Mouse (Mus musculus) right cerebral cortex, postnatal 4 days (tissue): ENCODE measurements around the gene March5.
"Not testable (repeated sequence)": the region's sequence is repeated elsewhere in the genome, so short reads cannot be mapped to it uniquely, and the experiment has no call there.

Source experiments
- DNase-seq: peaks from one replicate; pipeline ENCODE4 v3.0.0-alpha.2; 2022

The March5 gene

DNA sequence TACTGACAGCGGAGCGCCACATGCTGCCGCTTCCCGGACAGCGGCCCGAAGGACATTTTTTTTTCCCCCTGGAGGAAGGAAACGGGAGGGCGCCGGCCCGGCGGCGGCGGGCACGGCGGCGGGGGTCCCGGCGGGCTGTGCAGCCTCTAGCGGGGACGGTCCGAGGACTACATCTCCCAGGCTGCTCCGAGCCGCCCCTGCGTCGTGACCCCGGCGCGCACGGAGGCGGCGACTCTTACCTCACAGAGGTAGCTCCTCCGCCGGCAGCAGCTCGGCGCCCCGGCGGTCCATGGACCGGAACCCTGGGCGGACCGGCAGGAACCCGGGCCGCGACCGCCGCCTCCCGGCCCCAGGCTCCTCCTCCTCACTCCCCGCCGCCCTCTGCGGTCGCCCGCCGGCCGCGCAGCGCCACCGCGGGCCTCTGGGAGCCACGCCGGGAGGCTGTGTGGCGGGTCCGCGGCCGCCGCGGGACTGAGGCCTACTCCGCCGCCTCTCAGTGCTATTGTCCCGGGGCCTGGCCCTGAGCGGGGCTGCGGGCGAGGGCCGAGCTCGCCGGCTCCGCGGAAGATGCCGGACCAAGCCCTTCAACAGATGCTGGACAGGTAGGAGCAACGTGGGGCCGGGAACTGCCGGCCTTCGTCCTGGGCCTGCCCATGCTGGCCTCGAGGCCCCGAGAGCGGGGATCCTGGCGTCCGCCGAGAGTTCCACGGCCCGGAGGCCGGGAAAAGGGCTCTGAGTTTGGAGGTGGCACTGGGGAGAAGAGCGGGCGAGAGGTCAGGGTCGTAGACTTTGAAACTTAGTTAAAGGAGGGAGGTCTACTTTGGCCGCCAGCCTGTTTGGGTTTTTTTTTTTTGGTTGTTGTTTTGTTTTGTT, at the start of gene March5:
March5 (plus strand) TSS at position 241 of the 873 bp plus-strand sequence.
- DNase-seq: peak; percentile 86

DNA sequence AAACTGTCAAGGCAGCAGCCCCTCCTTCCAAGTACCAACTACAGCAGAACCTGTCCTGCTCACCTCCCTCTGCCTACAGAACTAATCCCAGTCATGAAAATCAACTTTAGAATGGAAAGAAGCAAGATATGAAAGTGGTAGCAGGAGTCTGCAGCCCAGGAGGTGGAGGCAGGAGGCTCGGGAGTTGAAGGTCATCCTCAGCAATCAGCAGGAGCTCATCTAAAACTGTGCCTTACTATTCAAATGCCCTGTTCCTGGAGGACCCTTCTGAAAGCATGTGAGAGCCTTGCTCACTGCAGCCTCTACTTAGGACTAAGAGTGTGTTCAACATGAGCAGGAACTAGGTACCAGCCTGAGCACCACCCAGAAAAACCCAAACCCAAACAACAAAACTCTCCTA, 35.2 kb upstream of the March5 start:
- DNase-seq: no peak

DNA sequence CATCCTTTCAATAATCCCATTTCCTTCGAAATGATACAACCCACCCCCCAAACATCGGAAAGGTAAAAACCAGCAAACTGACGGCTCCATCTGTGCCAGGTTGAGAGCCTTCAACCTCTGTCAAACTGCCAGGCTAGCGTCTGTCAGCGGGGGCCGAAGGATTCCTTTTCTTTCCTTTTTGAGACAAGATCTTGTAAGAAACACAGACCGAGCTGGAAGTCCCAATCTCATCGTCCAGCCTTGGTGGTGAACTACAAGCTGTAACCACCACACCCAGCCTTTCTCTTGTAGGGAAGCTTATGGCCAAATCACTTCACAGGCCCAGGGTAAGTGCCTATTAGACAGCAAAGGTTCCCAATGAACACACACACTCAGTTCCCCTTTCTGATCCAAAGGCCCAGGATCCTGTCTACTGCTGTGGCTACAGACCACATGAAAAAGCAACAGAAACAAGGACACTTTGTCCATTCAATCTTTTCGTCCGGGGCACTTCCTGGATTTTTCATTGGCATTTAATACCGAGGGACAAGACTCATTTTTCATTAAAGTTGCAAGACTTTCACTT, 34.7 kb upstream of the March5 start:
- DNase-seq: no peak

DNA sequence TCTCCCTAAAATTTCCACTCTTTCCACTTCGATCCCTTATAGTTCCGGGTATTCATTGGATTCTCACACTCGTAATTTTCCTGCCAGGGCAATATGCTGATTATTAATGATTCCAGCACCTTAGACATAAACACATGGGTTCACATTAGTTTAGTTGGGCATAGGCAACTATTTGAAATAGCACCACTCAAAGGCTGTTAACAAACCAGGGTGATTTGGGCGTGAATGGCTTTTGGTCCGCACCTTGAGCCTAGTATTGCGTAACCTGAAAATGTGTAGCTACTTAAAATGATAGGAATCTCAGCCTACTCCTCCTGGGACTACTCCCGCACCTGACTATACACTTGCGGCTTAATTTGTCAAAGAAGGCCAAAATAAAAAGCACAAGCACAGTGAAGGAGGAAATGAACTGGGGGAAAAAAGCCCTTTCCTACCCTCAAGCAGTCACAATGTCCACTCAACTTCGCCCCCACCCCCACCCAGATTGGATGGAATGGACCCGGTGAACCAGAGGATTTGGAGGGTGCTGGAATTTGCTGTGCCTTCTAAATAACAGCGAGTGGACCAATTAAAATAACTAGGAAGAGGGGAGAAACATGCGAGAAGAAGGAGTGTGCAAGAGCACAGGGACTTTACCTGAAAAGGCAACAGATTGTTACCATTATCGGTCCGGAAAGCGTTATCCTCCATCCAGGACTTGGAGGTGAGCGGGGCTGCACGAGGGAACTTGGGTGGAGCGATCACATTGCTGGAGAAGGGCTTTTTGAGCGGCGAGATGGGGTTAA, 33.8 kb upstream of the March5 start:
- DNase-seq: no peak

DNA sequence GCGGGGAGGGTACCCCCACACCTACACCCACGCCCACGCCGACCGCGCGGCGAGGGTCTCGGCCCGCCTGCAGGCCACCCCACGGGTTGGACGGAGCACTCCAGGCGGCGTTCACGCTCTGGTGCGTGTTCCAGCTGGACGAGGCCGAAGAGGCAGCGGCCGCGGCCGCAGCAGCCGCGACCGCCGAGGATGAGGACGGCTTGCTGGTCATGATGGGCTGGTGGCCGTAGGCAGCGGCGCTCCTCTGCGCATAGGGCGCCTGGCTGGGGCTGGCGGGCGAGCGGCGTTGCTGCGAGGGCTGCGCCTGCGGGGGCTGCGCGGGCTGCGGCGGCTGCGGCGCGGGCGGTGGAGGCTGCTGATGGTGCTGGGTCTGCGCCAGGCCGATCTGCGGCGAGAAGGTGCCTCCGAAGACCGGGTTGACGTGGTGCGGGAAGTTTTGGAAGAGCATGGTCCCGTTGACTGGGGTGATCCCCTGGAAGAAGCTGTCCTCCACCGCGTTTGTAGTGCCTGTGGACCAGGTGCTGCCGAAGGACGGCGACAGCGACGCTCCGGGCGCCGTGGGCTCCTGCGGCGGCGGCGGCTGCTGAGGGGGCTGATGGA, 33.1 kb upstream of the March5 start:
- DNase-seq: peak; percentile 73

DNA sequence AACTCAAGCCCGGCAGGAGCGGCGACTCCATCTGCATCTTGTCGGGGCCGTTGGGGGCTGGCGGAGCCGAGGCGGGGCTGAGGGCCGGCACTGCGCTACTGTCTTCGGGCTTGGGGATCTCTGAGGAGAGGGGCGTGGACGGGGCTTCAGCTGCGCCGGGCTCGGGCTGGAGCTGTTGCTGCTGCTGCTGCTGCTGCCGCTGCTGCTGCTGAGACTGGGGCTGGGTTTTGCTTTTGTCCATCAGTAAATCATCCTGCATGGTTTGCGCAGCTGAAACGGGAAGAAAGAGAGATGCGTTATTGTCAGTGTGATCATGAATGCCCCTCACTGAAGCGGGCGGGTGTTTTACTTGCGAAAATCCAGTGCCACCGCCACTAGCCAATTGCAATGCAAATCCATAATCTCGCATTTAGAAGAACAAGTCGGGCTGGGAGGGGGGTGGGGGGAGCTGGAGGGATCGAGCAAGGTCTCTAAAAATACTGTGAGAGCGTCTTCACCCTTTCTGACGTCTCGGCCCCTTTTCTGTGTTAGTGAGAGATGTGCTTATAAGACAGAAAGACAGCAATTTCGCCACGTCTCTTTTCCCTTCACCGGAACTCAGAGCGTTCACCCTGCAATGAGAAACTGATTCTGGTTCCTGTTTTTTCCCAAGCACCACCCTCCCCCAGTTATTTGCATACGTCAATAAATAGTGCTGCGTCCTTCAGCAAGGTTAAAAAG, 32.5 kb upstream of the March5 start:
- peak; percentile 63 for DNase-seq

DNA sequence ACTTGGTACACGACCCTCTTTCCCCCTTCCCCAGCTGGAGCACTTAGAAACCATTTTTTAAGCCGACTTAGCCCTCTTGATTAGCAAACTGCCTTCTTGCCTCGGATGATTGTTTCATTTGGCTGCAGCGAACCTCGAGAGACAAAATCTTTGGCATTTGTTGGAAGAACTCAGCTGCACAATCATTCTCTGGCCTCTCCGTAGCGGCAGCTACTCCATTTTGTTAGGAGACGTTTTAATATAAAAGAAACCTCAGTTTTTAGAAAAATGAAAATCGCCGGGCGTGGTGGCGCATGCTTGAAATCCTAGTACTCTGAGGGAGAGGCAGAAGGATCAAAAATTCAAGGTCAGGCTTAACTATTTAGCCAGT, 31.9 kb upstream of the March5 start:
- DNase-seq: peak; percentile 6

DNA sequence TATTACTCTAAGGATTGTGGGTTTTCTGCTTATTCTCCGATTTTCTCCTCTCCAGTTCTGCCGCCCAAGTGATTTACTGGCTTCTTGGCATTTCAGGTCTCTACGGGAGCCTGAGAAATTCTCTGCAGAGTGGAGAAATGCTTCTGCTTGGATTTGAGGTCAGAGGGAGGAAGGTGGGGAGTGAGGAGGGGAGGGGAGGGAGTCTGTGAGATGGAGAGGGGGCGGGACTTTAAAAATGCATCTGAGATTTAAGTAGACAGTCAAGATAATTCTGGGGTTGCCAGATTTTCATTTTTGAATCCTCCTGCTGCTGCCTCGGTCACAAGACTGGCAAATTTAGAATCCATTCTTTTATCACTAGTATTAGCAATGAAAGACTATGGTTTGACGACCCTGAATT, 31.4 kb upstream of the March5 start:
- peak; percentile 13 for DNase-seq

DNA sequence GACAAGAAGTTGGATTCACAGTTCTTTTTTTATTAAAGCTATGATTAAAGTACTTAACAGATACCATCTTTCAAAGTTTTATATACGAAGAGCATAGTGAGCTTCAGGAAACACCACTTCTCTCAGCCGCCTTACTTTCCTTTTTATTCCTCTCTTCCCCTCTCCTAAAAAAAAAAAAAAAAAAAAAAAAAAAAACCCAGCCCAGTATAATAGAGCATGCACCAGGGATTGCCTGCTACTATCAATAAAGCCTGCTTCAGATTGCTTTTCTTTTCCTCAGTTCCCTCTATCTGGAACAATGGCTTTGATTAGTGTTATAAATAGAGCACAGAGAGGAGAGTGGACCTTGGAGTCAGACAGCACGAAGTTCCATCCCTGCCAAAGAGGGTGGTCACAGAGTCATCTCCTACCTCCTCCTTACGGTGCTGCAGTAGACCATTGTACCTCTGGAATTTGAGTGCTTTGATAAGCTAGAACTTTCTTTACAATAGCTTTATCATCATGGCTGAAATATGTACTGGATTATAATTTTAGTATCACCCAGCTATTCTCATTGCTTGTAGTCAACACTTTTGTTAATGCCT, 30.4 kb upstream of the March5 start:
- DNase-seq: no peak

DNA sequence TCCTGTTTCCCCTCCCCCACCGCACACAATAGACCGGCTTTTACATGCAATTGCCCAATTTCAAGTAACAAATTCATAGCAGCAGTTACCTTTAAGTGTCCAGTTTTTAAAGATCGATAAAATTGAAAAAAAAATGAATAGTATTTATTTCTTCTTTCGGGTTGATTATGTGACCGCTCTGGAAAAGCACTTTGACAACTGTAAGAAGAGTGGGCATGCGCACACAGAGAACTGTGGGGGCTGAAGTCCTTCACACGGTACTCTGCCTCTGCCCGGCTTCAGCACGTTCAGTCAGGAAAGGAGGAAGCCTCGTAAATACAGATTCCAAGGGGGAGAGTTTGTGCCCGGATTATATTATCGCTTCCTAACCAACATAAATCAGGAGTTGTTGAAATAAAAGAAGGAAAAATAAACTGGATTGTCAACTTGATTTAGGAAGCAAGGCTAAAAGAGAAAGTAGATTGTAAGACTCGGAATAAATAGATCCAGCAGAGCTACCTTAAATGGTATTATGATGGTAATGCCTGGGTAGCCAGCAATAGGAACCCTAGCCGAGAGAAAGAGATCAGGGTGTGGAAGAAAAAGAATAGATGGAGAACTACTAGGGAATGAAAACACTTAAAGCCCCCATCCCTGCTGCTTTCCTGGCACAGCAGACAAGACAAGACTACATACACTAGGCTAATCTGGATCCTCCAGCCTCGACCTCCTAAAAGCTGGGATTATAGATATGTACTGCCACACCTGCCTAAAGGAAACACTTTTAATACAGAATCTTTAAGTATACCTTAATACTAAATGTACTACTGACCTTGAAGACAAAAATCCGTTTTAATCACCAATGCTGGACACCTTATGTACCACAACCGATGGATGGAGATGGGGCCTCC, 29.3 kb upstream of the March5 start:
- DNase-seq: peak; percentile 62

DNA sequence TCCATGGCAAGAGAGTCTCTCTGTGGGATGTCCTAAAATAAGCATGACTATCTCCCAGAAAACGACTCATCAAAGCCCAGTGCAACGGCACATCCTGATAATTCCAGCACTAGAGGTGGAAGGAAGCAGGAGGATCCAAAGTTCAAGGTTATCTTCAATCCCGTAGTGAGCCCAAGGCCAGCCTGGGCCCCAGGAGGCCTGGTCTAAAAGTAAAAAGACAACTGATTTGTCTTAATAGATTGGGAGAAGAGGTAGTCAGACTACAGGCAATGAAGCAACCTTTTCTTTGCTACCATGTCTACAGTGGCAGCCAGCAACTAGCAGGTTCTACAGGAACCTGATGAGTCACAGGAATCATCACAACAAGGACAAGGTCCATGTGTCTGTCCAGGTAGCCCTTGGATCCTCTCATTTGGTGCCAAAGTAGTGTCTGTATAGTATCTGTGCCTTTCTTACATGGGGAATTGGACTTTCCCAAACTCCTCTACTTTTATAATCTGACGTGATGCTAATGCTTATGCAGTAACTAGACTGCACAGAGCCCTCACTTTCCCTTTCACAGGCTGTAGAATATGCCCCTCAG, 18.9 kb upstream of the March5 start:
- no peak for DNase-seq

DNA sequence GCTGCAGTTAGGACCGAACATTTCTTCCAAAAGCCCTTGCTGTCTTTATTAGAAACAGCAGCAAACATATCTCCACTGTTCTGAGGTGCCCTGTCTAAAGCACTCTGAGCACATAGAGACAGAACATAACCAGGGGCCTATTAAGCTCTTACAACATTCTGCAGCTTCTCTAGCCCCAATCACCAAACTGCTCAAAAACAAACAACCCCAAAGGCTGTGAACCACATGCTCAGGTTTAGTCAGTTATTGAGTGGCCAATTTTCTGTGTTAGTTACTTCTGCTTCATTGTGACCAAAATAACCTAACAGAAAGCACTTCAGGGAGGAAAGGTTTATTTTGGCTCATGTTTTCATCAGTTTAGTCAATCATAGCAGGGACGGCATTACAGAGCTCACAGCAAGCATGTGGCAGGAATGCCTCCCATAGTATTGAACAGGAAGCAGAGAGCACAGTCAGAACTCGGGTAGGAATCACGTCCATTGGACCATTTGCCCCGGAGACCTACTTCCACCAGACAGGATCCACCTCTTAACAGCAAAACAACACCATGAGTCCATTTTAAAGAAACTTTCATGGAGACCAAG, 14.8 kb upstream of the March5 start:
- no peak for DNase-seq

DNA sequence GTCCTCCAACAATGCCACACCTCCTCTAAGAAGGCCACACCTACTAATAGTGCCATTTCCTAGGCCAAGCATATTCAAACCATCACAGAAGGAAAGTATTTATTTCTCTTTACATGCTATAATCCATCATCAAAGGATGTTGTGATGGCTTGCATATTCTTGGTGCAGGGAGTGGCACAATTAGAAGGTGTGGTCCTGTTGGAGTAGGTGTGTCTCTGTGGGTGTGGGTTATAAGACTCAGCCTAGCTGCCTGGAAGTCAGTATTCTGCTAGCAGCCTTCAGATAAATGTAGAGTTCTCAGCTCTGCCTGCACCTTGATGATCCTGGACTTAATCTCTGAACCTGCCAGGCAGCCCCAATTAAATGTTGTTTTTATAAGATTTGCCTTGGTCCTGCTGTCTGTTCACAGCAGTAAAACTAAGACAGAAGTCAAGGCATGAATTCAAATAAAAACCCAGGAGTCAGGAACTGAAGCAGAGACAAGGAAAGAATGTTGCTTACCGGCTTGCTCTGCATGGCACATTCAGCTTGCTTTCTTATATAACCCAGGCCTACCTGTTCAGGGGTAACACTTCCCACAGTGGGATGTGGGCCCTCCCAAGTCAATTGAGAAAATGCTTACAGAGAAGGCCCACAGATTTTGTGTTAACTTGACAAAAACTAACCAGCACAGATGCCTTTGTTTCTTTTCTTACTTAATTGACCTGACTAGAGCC, 9.0 kb upstream of the March5 start:
- no peak for DNase-seq

DNA sequence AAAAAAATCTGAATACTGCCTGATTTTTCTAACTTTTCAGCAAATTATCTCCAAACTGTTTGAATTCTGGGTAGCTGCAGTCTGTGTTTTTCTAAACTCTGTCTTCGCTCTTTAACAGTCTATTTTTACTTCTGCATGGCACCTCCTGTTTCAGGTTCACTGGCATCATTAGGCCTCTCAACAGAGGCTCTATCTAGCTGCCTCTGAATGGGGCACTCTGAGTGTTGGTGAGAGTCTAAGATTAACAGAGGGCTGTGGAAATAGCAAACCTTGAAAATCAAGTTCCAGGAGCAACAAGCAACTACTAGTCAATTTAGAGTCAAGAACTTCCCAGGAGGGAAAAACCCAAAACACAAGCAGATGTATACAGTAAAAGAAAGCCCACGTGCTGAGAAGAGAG, 7.5 kb upstream of the March5 start:
- DNase-seq: no peak

DNA sequence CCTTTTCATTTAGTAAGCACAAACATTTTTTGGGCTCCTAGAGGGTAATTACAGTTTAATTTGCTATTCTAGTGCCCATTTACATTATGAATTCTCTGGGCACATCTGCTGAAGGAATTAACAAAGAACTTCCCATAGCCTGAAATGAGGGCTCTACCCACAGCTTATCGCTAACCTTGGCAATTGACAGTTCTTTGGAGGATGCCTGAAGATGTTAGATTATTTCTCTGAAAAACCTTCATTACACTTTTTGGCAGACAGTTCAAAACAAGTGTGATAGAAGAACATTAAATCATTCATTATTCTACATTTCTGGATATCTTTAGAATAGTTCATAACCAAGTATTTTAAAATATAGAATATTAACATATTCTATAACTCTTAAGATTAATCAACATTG, 4.0 kb upstream of the March5 start:
- DNase-seq: no peak

DNA sequence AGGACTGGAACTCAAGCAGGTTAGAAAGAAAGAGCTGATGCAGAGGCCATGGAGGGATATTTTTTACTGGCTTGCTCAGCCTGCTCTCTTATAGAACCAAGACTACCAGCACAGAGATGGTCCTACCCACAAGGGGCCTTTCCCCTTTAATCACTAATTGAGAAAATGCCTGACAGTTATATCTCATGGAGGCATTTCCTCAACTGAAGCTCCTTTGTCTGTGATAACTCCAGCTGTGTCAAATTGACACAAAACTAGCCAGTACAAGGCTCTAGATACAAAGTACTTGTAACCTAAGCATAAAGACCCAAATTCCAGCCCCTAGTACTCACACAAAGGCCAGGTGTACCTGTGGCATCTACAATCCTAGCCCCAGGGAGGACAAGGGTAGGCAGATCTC, 2.2 kb upstream of the March5 start:
- not testable (repeated sequence) for DNase-seq

DNA sequence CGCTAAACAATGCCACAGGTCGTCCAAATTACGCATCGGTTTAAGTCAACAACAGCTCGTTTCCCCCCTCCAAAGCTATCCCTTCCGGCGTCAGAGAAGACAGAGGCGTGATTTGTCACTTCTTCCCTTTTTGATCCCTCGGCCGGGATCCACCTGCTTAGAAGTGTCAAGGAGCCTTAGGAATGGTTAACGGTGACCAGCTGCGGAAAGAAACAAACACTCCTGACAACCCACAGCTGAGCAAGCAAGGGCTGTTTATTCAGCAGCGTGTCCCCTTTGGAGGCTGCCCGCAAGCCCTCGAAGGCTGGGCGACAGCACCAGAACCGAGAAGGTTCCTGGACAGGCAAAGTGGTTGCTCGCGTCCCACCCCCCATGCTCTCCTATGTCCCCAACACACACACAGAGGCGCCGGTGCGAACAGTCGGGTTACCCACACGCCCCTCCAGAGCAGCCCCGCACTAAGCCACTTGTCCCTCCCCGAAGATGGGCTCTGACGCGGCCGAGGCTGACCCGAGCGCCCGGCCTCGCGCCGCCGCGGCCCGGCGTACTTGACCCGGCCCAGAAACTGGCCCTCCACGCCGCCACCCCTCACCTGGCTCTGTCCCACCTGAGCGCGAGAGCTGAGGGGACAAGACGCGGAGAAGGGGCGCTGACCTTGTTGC, 571 bp upstream of the March5 start:
- peak; percentile 53 for DNase-seq

DNA sequence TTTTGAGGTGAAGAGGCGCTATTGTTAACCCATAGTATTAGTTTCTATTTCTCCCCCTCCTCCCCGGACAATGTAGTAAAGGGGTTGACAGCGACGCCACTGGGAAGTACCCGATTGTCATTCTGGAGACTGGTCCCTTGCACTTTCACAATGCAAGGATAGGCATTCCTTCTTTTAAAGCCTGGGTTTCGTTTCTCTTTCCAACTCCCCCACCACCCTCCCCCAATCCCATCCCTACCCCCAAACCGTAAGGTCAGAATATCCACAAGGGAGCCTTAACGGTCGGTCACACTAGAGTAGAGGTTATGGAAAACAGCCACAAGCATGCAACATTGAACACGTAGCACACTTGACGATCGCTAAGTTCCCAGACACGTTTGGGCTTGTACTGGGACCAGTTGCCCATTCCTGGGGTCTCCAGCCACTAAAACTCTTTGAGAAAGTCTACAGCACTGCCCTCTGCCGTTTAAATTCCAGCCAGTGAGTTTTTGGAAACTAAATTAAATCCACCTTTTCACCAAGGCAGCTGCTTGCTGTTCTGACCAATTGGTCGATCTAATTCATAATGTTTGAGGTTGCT, 923 bp downstream of the March5 start, which contains the start of gene Cpeb3:
Cpeb3 (minus strand) TSS at position 426 of the 580 bp plus-strand sequence.
- DNase-seq: peak; percentile 34

DNA sequence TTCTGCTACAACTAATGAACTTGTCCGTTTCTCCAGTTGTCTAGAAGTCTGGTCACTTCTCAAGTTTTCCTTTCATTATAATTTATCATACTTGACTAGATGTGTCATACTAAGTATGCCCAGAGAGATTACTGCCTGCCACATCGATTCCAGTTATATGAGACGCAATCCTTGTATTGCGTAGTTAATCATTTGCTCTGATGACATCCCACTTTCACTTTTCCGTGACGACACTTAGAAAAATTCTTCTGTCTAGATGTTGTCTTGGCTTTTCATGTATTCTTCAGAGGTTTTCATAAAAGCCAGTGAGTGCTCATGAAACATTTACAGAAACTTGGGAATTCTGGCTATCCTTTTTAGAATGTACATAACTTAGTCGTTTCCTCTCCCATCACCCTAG, 1.6 kb downstream of the March5 start:
- DNase-seq: no peak
